Mouse (Mus musculus) heart, embryonic 13.5 days (tissue): ENCODE measurements around the gene Necap2. TPM values are rescaled to one million over a fixed set of nuclear protein-coding genes. Genes with fewer than 3 reads are reported as not detected.
A peak's percentile ranks its signal among the peaks of the same experiment; 100 is the strongest.

Source experiments
- ATAC-seq: fragments of 200-750 bp; cut with Nextera tagmentation; 2 replicates; pipeline ENCODE4 v1.8.0; 2017; ENCODE audit warnings: moderate TSS enrichment; ENCODE audit not compliant: insufficient number of reproducible peaks, low FRiP score, low TSS enrichment; ENCODE audit errors: extremely low read depth
- H3K27ac ChIP-seq: fragments of 300-500 bp; sonication (generic); replicated peaks from 2 replicates; pipeline ENCODE4 v1.5.1; 2015; ENCODE audit warnings: moderate library complexity, mild to moderate bottlenecking, inconsistent platforms
- H3K27me3 ChIP-seq: fragments of 300-500 bp; sonication (generic); replicated peaks from 2 replicates; pipeline ENCODE4 v1.6.1; 2015; ENCODE audit warnings: mild to moderate bottlenecking, inconsistent platforms
- H3K36me3 ChIP-seq: fragments of 300-500 bp; sonication (generic); 2 replicates; pipeline ENCODE4 v1.6.1; 2015; ENCODE audit warnings: mild to moderate bottlenecking, inconsistent platforms
- H3K4me1 ChIP-seq: fragments of 300-500 bp; sonication (generic); 2 replicates; pipeline ENCODE4 v1.6.1; 2015; ENCODE audit warnings: inconsistent platforms
- H3K4me2 ChIP-seq: fragments of 300-500 bp; sonication (generic); 2 replicates; pipeline ENCODE4 v1.6.1; 2015; ENCODE audit warnings: inconsistent platforms, mild to moderate bottlenecking, moderate library complexity
- H3K4me3 ChIP-seq: fragments of 300-500 bp; sonication (generic); 2 replicates; pipeline ENCODE4 v1.5.1; 2015; ENCODE audit warnings: moderate library complexity, mild to moderate bottlenecking, inconsistent platforms
- H3K9ac ChIP-seq: fragments of 300-500 bp; sonication (generic); 2 replicates; pipeline ENCODE4 v1.6.1; 2015; ENCODE audit warnings: inconsistent platforms, mild to moderate bottlenecking, moderate library complexity
- H3K9me3 ChIP-seq: fragments of 300-500 bp; sonication (generic); 2 replicates; pipeline ENCODE4 v1.6.1; 2016; ENCODE audit warnings: inconsistent platforms
- WGBS: fragments of 180-500 bp; shearing (Covaris S2); methylation state at CpG from one replicate; pipeline ENCODE4 v1.1.7; 2015; ENCODE audit warnings: mixed read lengths; 5-methylcytosine and 5-hydroxymethylcytosine counted together
- polyA plus RNA-seq: library from polyadenylated mRNA; unstranded; fragments of >200 nt; fragmentation: Nextera tagmentation; extraction: Ambion mirVana; gene quantifications from 2 replicates; pipeline ENCODE4 v1.2.1, GENCODE M21; 2015

The Necap2 gene
- 39.7 and 43.7 TPM in 2 replicates for polyA plus RNA-seq

GRCm38 (mm10) chr4:141077681-141078509 lies at the start of gene Necap2:
TSS of gene Necap2 (minus strand) at chr4:141078357.
- peak within 1 kb of the TSS; percentile 66 for H3K27ac ChIP-seq
- H3K9me3 ChIP-seq: no peaks in the 10 kb centered on the region; the same call in 1 of the 2 replicates
- H3K9ac ChIP-seq: peak within 1 kb of the TSS; percentile 95
- no peaks in the 10 kb centered on the region for H3K27me3 ChIP-seq
- peaks cover 26% of the 10 kb centered on the region for H3K36me3 ChIP-seq
- H3K4me1 ChIP-seq: peaks cover 46% of the 10 kb centered on the region
- H3K4me3 ChIP-seq: peak within 1 kb of the TSS; percentile 83
- peak; percentile 79 for ATAC-seq
- H3K4me2 ChIP-seq: peak within 1 kb of the TSS; percentile 93
- under 1% methylated on average over 67 of the region's 67 CpGs for WGBS

DNA sequence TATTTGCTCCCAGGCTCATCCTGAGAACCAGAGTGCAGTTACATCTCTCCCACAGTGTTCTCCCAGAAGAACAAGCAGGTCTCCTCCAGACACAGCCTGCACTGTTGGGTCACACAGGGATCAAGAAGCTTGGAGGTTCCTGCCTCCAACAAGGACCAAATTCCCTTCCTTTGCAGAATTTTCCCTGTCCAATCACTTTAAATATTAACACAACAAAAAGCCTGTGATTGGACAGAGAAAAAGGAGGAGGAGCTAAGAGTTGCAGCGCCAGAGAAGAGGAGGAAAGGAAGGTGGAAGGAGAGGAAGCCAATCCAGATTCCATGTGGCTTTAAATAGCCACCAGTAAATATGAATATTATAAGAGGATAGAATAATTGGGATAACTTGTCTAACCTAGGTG lies 44.9 kb upstream of the Necap2 start:
- Histone ChIP-seq H3K9ac (no peak overlapping the region), H3K4me3 (no peak overlapping the region), H3K4me1 (peaks cover 54% of the 10 kb centered on the region), H3K4me2 (no peak overlapping the region), H3K27ac (peak overlapping the region; percentile 2; the same call in 1 of the 2 replicates), H3K27me3 (no peaks in the 10 kb centered on the region), H3K36me3 (peaks cover 15% of the 10 kb centered on the region), H3K9me3 (no peaks in the 10 kb centered on the region)
- 21% methylated on average over 1 of the region's 1 CpGs for WGBS
- ATAC-seq: no peak

GRCm38 (mm10) chr4:141122663-141123062 lies 44.5 kb upstream of the Necap2 start:
- peak overlapping the region; percentile 2; the same call in 1 of the 2 replicates for H3K27ac ChIP-seq
- no peak overlapping the region for H3K9ac ChIP-seq
- no peaks in the 10 kb centered on the region for H3K27me3 ChIP-seq
- ATAC-seq: no peak
- peaks cover 19% of the 10 kb centered on the region for H3K36me3 ChIP-seq
- 72% methylated on average over 7 of the region's 7 CpGs for WGBS
- no peaks in the 10 kb centered on the region for H3K9me3 ChIP-seq
- no peak overlapping the region for H3K4me2 ChIP-seq
- H3K4me1 ChIP-seq: peaks cover 54% of the 10 kb centered on the region
- no peak overlapping the region for H3K4me3 ChIP-seq

DNA sequence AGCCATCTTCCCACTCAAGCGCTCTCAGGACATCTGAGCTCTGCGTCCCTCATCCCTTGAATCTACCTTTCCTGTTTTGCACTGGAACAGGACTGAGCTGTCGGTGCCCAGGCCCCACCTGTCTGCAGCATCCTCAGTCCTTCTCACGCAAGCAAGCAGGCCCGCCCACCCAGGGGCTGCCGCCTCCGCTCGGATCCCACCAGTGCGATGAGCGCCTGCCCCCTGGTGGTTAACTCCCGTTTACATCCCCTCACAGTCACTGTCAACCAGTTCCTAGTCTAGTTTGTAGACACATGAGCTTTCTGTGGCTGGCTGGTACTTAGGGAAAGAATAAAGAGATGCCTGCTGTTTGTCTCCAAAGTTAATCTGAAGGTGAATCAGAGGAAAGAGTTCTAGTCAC lies 42.5 kb upstream of the Necap2 start:
- Histone ChIP-seq H3K4me2 (no peak overlapping the region), H3K4me3 (no peak overlapping the region), H3K4me1 (peaks cover 54% of the 10 kb centered on the region), H3K27me3 (no peaks in the 10 kb centered on the region), H3K9ac (0 out of 2 replicates have a peak overlapping the region, but pooled peaks have one; percentile 26), H3K36me3 (peaks cover 35% of the 10 kb centered on the region), H3K27ac (no peak overlapping the region), H3K9me3 (no peaks in the 10 kb centered on the region)
- WGBS: 32% methylated on average over 11 of the region's 11 CpGs
- ATAC-seq: no peak

DNA sequence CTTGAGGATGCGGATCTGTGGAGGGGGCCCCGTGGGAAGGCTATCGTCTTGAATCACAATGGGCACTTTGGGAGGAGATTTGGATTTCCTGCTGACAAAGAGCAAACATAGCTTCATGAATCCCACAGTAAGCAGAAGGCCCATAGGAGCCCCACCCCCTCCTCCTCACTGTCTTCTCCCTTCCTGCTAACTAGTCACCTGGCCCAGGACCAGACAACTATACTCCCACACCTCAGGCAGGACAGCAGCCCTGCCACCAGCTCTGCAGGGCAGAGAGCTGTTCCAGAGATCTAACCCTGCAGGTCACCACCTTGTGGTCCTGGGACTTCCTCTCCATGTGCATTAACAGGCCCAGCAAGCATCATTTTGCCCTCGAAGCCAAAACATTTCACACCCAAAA lies 40.5 kb upstream of the Necap2 start:
- Histone ChIP-seq H3K27me3 (no peaks in the 10 kb centered on the region), H3K27ac (no peak overlapping the region), H3K36me3 (peaks cover 55% of the 10 kb centered on the region), H3K4me3 (no peak overlapping the region), H3K4me2 (no peak overlapping the region), H3K9me3 (no peaks in the 10 kb centered on the region), H3K9ac (0 out of 2 replicates have a peak overlapping the region, but pooled peaks have one; percentile 30), H3K4me1 (peaks cover 48% of the 10 kb centered on the region)
- ATAC-seq: no peak
- WGBS: 67% methylated on average over 4 of the region's 4 CpGs

DNA sequence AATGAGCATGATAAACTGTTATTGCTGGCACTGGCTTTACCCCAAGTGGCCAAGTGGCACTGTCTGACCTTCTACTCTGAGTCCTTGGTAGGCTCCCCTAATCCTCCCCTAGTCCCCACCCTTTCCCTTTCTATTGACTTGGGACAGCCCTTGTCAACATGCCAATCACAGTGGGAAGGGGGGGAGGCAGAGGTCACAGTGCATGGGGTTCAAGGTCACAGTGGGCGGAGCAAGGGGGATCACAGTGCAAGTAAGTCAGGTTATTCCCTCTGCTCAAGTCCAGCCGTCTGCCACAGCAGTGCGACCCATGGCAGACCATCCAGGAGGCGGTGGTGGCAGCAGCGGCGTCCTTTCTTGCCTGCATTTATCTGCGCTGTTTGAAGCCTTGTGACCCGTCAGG lies 37.2 kb upstream of the Necap2 start:
- no peaks in the 10 kb centered on the region for H3K27me3 ChIP-seq
- H3K9ac ChIP-seq: 0 out of 2 replicates have a peak overlapping the region, but pooled peaks have one; percentile 14
- 73% methylated on average over 8 of the region's 8 CpGs for WGBS
- no peak for ATAC-seq
- H3K4me2 ChIP-seq: no peak overlapping the region
- H3K4me3 ChIP-seq: no peak overlapping the region
- H3K4me1 ChIP-seq: peaks cover 23% of the 10 kb centered on the region
- H3K36me3 ChIP-seq: peaks cover 82% of the 10 kb centered on the region
- H3K9me3 ChIP-seq: no peaks in the 10 kb centered on the region
- H3K27ac ChIP-seq: no peak overlapping the region

DNA sequence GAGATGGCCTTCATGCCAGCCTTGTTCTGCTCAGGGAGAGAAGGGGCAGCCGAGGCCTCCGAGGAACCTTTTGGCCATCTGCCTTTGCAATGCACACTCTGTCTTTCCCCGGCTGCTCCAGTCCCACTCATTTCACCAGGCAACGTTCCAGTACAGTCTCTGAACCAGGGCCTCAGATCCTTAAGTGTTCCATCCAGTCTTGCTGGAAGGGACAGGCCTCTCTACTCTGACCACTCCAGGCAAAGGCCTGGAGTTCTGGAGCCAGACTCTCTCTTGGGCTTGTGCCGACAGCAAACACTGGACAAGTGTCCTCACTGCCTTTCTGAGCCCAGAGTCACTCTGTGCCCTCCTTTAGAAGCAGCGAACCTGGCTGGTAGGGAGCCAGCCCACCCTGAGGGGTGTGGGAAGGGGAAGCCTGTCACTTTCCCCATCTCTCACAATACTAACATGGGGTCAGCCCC lies 36.4 kb upstream of the Necap2 start:
- WGBS: 86% methylated on average over 6 of the region's 6 CpGs
- Histone ChIP-seq H3K36me3 (peaks cover 89% of the 10 kb centered on the region), H3K27ac (no peak overlapping the region), H3K4me3 (no peak overlapping the region), H3K27me3 (no peaks in the 10 kb centered on the region), H3K9me3 (no peaks in the 10 kb centered on the region), H3K4me2 (no peak overlapping the region), H3K9ac (no peak overlapping the region), H3K4me1 (peaks cover 23% of the 10 kb centered on the region)
- ATAC-seq: no peak

DNA sequence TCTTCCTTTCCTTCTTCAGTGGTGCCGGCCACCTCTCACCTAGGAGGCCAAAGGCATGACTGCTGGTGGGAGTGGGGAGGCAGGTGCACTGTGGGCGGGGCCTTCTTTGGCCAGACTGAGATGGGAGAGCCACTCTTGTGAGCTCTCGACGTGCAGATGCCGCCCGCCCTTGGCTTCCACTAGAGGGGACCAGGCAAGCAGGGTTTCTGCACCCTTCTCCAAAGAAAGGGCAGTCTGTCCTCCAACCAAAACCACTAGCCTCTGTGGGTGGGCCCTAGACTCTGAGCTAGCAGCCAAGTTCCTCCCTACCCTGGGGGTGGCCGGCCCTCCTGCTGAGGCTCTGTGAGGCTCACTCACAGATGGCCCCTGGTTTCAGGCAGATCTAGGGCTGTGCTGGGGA lies 35.7 kb upstream of the Necap2 start:
- Histone ChIP-seq H3K9me3 (no peaks in the 10 kb centered on the region), H3K4me1 (peaks cover 21% of the 10 kb centered on the region), H3K4me2 (no peak overlapping the region), H3K36me3 (peaks cover 89% of the 10 kb centered on the region), H3K4me3 (no peak overlapping the region), H3K27me3 (no peaks in the 10 kb centered on the region), H3K9ac (no peak overlapping the region), H3K27ac (no peak overlapping the region)
- no peak for ATAC-seq
- 77% methylated on average over 7 of the region's 7 CpGs for WGBS

- no peak for ATAC-seq
- H3K27me3 ChIP-seq: peaks cover 4% of the 10 kb centered on the region; the same call in 1 of the 2 replicates
- peaks cover 29% of the 10 kb centered on the region for H3K4me1 ChIP-seq
- H3K36me3 ChIP-seq: peaks cover 36% of the 10 kb centered on the region
- H3K9me3 ChIP-seq: no peaks in the 10 kb centered on the region
- WGBS: 19% methylated on average over 10 of the region's 10 CpGs
- H3K4me2 ChIP-seq: no peak overlapping the region
- no peak overlapping the region for H3K9ac ChIP-seq
- H3K27ac ChIP-seq: peak overlapping the region; percentile 46
- no peak overlapping the region for H3K4me3 ChIP-seq
Observed at GRCm38 (mm10) chr4:141108196-141108732, 30.1 kb upstream of the Necap2 start.

- peaks cover 29% of the 10 kb centered on the region for H3K4me1 ChIP-seq
- WGBS: 78% methylated on average over 16 of the region's 16 CpGs
Observed at GRCm38 (mm10) chr4:141106526-141107183, 28.5 kb upstream of the Necap2 start.

GRCm38 (mm10) chr4:141101855-141102254 lies 23.7 kb upstream of the Necap2 start:
- no peak overlapping the region for H3K9ac ChIP-seq

More at GRCm38 (mm10) chr4:141106526-141107183, 28.5 kb upstream of the Necap2 start:
- peaks cover 20% of the 10 kb centered on the region for H3K36me3 ChIP-seq
- H3K4me3 ChIP-seq: no peak overlapping the region
- no peak overlapping the region for H3K27ac ChIP-seq
- H3K9me3 ChIP-seq: no peaks in the 10 kb centered on the region
- no peak for ATAC-seq
- peaks cover 4% of the 10 kb centered on the region; the same call in 1 of the 2 replicates for H3K27me3 ChIP-seq
- H3K9ac ChIP-seq: no peak overlapping the region
- H3K4me2 ChIP-seq: no peak overlapping the region

More at GRCm38 (mm10) chr4:141101855-141102254, 23.7 kb upstream of the Necap2 start:
- 59% methylated on average over 6 of the region's 6 CpGs for WGBS
- peaks cover 12% of the 10 kb centered on the region; the same call in 1 of the 2 replicates for H3K4me1 ChIP-seq
- H3K27ac ChIP-seq: no peak overlapping the region
- no peaks in the 10 kb centered on the region for H3K36me3 ChIP-seq
- no peak overlapping the region for H3K4me3 ChIP-seq
- H3K4me2 ChIP-seq: no peak overlapping the region
- ATAC-seq: no peak
- H3K9me3 ChIP-seq: no peaks in the 10 kb centered on the region
- H3K27me3 ChIP-seq: peaks cover 4% of the 10 kb centered on the region; the same call in 1 of the 2 replicates
